Mouse (Mus musculus) adrenal gland, adult 10 weeks (tissue): ENCODE data around the gene Smarca4. TPM values are rescaled to one million over a fixed set of nuclear protein-coding genes. Genes with fewer than 3 reads are reported as not detected.

Experiments
- polyA plus RNA-seq: library from polyadenylated mRNA; stranded (reverse); fragments of 350-450 nt; fragmentation: Illumina TruSeq; extraction: RNeasy Lipid Tissue Mini Kit (QIAGEN cat#74804); gene quantifications from one replicate; pipeline ENCODE4 v1.2.3, GENCODE M21; 2014; ENCODE audit warnings: low read depth, low replicate concordance

The Smarca4 gene
- polyA plus RNA-seq = 5.7 TPM

GRCm38 (mm10) chr9:21615617-21616231 lies at the start of gene Smarca4:
TSS of gene Smarca4 (plus strand) at chr9:21616169.

GRCm38 (mm10) chr9:21592703-21593121 lies 23.3 kb upstream of the Smarca4 start, which contains the start of the genes Timm29 and Yipf2:
TSS of gene Timm29 (plus strand) at chr9:21592722.
TSS of gene Yipf2 (minus strand) at chr9:21592828.

GRCm38 (mm10) chr9:21723377-21724146 lies 107.6 kb downstream of the Smarca4 start, which contains the start of gene Ldlr:
TSS of gene Ldlr (plus strand) at chr9:21723483.

Other genes starting within 250 kb of the Smarca4 start
- 20.9 TPM for gene Ilf3, start 248.3 kb upstream of the Smarca4 start, polyA plus RNA-seq
- not detected for gene Qtrt1, start 204.3 kb upstream of the Smarca4 start, polyA plus RNA-seq
- gene Dnm2, start 191.3 kb upstream of the Smarca4 start, polyA plus RNA-seq = 22.1 TPM
- 2.9 TPM for gene Tmed1, start 105.9 kb upstream of the Smarca4 start, polyA plus RNA-seq
- 1.0 TPM for gene AB124611, start 90.0 kb upstream of the Smarca4 start, polyA plus RNA-seq
- gene Carm1, start 69.3 kb upstream of the Smarca4 start, polyA plus RNA-seq = 4.1 TPM
- gene Timm29, start 23.4 kb upstream of the Smarca4 start, polyA plus RNA-seq = 78.3 TPM
- gene Yipf2, start 23.3 kb upstream of the Smarca4 start, polyA plus RNA-seq = 9.4 TPM
- gene Ldlr, start 107.3 kb downstream of the Smarca4 start, polyA plus RNA-seq = 37.2 TPM
- 0.58 TPM for gene Spc24, start 144.1 kb downstream of the Smarca4 start, polyA plus RNA-seq
- gene Kank2, start 182.6 kb downstream of the Smarca4 start, polyA plus RNA-seq = 13.8 TPM
- gene Angptl8, start 219.3 kb downstream of the Smarca4 start, polyA plus RNA-seq = not detected
- 2.9 TPM for gene Dock6, start 236.5 kb downstream of the Smarca4 start, polyA plus RNA-seq